In the genomic region with DNA sequence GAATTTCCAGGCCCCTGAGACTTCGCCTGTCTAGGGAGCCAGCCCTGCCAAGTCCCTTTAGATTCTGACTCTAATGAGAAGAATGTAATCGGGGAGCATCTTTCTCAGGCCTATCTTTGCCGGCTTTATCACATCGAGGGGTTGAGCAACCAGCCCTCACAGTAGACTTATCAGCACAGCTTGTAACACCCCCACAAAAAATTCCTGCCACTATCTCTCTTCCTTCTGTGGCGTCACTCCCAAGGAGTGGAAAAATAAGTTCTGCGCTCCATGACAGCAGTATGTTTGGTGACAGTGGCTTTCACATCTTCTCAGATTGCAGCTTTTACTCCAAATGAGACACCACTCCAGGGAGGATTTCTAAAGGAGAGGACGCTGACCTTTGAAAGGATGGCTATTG, we compare ENCODE assay signal across 29 mouse cellular contexts. TPM values are rescaled to one million over a fixed set of nuclear protein-coding genes. Genes with fewer than 3 reads are reported as not detected.
"Had no signal": no experiment of that assay in that cellular context is flagged by ENCODE, and none has a peak within 500 bp of the region (broad histone marks: within the 10 kb centered on the region; RNA-seq: fewer than 3 reads in every experiment).

No protein-coding gene starts in this region.

- ATAC-seq: intestine, embryonic 15.5 days; liver, embryonic 12.5 days; midbrain, embryonic 13.5 days; midbrain, embryonic 16.5 days had no signal

- H3K27ac ChIP-seq: intestine, embryonic 15.5 days; kidney, embryonic 15.5 days; limb, embryonic 10.5 days; limb, embryonic 13.5 days; liver, embryonic 12.5 days; liver, embryonic 15.5 days; lung, embryonic 15.5 days; midbrain, embryonic 10.5 days; midbrain, embryonic 13.5 days; neural tube, embryonic 13.5 days had no signal

- DNase-seq: kidney, adult 11 months; kidney, adult 8-10 months; kidney, postnatal 14 days; kidney, postnatal 4 days; liver; lung, adult 18-20 months; lung, postnatal 10 days; lung, postnatal 36 days; retina, postnatal 1 day; thymus, adult 2 months; thymus, postnatal 14 days; thymus, postnatal 4 days had no signal

- H3K4me3 ChIP-seq: intestine, embryonic 15.5 days; kidney, embryonic 15.5 days; limb, embryonic 10.5 days; limb, embryonic 13.5 days; liver, embryonic 12.5 days; liver, embryonic 15.5 days; lung, embryonic 15.5 days; megakaryocyte, embryonic 14.5 days; midbrain, embryonic 10.5 days; midbrain, embryonic 13.5 days; myocyte; neural tube, embryonic 13.5 days had no signal

RNA-seq across cellular contexts. Expression of a gene that starts 2.8 kb away (rescaled TPM):
- total RNA-seq: monocyte, adult 5-6 weeks; neutrophil, adult 5-6 weeks had no signal

RNA-seq across cellular contexts. Expression of a gene that starts 16.2 kb away (rescaled TPM):
- total RNA-seq: monocyte, adult 5-6 weeks; neutrophil, adult 5-6 weeks had no signal

RNA-seq across cellular contexts. Expression of a gene that starts 26.0 kb away (rescaled TPM):
- total RNA-seq: layer of hippocampus, postnatal 36 days; left cerebral cortex, postnatal 25 days; monocyte, adult 5-6 weeks; neutrophil, adult 5-6 weeks had no signal

RNA-seq across cellular contexts. Expression of a gene that starts 48.8 kb away (rescaled TPM):
- total RNA-seq: monocyte, adult 5-6 weeks; neutrophil, adult 5-6 weeks had no signal

RNA-seq across cellular contexts. Expression of a gene that starts 57.8 kb away (rescaled TPM):
- total RNA-seq: layer of hippocampus, postnatal 36 days; left cerebral cortex, postnatal 25 days; monocyte, adult 5-6 weeks had no signal
